Mouse (Mus musculus) left cerebral cortex, postnatal 4 days (tissue): ENCODE results near the gene Cdh24. TPM values are rescaled to one million over a fixed set of nuclear protein-coding genes. Genes with fewer than 3 reads are reported as not detected.

ENCODE experiments used
- DNase-seq: peaks from one replicate; pipeline ENCODE4 v3.0.0-alpha.2; 2022
- intact Hi-C: fragments of 180-260 bp; cut with DNase I; formaldehyde crosslinking; loops from one replicate; pipeline ENCODE4 v1.15.1; 2025
- microRNA-seq: library from miRNA; unstranded; fragments of <30 nt; microRNA quantifications from one replicate; pipeline ENCODE4 v1.2.0, GENCODE M21; 2022
- total RNA-seq, 2 experiments: library from RNA; stranded (reverse); gene quantifications; 2 replicates each; pipeline ENCODE4 v1.2.3; 2021

Cdh24 gene
- total RNA-seq, 2 experiments from 2014 or later = 17.2 to 20.7 TPM

DNA sequence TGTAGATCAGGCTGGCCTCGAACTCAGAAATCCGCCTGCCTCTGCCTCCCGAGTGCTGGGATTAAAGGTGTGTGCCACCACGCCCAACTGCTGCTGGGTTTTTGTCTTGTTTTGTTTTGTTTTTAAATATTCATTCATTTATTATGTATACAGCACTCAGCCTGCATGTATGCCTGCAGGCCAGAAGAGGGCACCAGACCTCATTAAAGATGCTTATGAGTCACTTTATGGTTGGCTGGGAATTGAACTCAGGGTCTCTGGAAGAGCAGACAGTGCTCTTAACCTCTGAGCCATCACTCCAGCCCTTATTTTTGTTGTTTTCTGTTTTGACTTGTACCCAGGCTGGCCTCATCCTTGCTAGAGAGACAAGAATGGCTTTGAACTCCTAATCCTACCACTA is 31.2 kb downstream of the Cdh24 start:
- intact Hi-C loops = no loop called here
- no peak for DNase-seq

DNA sequence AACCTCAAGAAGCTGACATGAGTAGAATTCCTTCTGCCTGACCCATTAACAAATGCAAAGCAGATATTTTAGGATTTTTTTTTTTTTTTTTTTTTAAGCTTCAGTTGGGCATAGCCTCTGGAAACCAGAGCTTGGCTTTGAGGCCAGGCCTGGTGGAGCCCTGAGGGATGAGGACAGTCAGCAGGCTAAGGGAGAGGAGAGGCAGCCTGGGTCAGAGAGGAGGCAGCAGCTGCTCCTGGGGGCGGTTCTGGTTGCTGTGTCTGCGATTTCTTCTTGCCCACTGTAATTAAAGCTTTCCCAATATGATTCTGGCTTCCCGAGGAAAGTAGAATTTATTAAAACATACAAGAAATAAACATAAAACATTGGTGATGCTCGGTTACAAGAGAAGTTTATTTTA is 31.9 kb downstream of the Cdh24 start:
- intact Hi-C loops = no loop called here
- DNase-seq = no peak

DNA sequence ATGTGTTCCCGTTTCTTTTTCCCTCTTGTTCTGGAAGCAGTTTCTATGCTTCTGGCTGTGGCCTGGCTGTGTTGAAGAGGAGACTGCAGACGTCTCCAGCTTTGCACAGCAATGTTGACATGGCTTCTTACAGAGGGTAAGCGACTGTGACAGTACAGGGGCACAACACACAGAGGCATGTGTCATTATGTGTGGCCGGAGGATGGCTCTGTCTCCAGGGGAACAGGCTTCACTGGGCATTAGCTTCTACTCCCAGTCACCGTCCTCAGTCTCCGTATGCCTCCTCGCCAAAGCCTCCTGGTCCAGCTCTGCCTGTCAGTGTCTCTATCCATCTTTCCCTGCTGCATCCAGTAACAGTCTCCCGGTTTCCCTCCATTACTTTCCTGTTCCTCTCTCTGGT is 33.9 kb downstream of the Cdh24 start:
- intact Hi-C loops = no loop called here

DNA sequence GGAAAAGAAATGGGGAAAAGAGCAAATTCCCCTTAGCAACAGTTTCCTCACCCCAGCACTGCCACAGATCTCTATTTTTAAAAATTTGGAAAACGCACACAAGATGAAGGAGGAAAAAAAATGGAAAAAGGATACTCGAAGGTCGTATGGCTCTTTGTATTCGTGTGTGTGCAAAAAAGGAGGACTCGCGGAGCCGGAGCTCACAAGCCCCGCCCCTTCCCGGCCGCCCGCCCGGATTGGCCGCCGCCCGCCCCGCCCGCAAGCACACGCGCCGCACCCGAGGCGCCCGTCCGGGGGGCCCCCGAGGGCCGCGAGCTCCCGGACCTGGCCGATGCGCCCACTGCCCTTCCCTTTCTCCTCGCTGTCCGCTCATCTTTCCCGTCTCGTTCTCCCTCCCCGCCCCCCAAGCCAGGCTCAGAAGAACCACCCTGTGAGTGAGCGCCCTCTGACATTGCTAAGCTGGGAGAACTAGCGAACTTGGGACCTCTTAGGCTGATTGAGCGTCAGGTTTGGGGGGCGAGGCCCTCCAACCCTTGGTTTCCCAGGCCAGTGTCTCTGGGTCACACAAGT is 35.3 kb downstream of the Cdh24 start, which contains the start of gene 4931414P19Rik:
TSS of gene 4931414P19Rik (minus strand) at position 242 of the 570 bp plus-strand sequence.
- intact Hi-C loops = no loop called here

More for the DNA sequence above, 33.9 kb downstream of the Cdh24 start:
- DNase-seq = no peak

DNA sequence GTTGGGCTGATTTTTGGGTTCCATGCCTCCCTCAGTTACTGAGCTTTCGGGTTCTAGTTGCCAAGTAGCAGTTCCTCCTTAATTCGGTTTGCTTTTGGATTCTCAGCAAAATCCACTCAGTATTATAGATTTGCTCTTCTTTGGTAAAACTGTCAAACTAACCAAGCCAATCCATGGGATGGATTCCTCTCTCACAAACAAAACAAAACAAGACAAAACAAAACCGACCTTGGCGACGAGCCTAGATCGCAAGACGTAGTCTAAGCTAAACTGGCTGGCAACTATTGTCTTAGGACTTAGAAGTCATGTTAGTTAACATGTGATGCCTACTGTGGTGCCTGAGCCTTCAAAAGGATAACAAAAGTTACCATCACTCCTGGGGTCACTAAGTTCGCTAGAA is 37.5 kb downstream of the Cdh24 start:
- intact Hi-C loops = no loop called here
- DNase-seq = no peak

More for the DNA sequence above, 35.3 kb downstream of the Cdh24 start, which contains the start of gene 4931414P19Rik:
- DNase-seq = peak; percentile 78

DNA sequence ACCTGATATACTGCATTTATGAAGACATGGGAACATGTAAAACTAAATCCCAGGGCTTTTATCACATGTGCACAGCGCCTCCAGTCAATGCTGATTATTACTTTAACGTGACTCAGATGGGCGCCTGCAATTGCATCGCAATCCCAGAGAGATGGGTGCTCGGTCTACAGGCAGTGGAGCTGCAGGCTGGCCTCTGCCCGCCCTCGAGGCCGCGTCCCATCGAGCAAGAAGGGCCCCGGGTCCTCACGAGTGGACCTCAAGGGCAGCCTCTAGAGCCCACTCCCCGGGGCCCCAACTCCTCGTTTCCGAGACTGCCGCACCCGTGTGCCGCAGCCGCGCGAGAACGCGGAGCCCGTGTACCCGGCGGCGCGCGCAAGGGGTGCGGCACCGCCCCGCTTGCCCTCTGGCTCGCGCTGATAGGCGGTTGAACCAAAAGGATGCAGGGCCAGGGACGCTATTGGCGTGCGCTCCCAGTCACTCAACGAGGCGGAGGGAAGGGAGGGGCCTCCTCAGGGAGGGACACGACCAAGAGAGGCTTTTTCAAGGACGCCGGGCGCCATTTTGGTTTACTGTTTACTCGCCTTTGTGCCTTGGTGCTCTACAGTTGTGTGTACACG is 38.0 kb downstream of the Cdh24 start:
- intact Hi-C loops = no loop called here
- peak; percentile 98 for DNase-seq

DNA sequence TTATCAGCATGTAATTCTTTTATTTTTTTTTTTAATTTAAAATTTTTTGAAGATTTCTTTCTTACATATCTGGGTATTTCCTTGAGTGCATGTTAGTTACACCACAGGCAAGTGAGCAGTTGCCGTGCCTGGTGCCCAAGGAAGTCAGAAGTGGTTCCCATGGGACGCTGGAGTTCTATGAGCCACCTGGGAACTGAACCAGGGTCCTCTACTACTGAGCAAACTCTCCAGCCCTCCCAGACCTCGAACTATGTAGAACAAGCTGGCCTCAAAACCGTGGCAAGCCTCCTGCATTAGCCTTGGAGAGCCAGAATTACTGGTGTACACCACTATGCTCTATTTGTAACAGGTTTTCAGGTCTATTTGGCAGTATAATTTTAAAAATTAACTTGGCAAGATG is 38.6 kb downstream of the Cdh24 start:
- intact Hi-C loops = no loop called here
- no peak for DNase-seq

DNA sequence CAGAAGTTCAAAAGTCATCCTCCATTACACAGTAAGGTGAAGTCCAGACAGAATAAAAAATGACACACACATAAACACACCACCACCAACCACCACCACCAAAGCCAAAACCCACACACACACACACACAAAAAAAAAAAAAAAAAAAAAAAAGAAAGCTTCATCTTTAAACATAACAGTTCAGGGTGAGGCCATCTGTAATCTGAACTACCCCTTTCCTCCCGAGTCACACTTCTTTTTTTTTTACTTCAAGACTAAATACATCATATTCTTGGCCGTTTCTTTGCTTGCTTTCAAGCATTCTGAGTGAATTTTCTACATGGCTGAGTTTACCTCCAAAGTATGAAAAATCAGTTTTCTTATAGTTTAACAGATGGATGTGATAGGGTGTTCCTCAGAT is 39.6 kb downstream of the Cdh24 start:
- intact Hi-C loops = no loop called here
- DNase-seq = no peak

DNA sequence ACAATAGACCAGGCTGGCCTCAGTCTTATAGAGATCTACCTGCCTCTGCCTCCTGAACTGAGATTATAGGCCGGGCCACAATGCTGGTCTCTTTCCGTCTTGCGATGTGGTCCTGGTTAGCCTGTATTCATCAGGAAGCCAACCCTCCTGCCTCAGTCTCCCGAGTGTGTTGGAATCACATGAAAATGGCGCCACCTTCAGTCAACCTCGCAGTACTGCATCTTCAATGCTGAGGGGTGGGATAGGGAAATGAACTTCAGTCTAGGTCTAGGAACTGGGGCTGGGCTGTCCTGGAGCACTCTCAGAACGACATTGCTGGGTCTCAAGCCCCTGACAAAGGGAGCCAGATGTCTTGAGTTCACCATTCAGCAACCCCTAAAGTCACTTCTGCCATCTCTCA is 44.1 kb downstream of the Cdh24 start:
- no peak for DNase-seq
- intact Hi-C loops = no loop called here

DNA sequence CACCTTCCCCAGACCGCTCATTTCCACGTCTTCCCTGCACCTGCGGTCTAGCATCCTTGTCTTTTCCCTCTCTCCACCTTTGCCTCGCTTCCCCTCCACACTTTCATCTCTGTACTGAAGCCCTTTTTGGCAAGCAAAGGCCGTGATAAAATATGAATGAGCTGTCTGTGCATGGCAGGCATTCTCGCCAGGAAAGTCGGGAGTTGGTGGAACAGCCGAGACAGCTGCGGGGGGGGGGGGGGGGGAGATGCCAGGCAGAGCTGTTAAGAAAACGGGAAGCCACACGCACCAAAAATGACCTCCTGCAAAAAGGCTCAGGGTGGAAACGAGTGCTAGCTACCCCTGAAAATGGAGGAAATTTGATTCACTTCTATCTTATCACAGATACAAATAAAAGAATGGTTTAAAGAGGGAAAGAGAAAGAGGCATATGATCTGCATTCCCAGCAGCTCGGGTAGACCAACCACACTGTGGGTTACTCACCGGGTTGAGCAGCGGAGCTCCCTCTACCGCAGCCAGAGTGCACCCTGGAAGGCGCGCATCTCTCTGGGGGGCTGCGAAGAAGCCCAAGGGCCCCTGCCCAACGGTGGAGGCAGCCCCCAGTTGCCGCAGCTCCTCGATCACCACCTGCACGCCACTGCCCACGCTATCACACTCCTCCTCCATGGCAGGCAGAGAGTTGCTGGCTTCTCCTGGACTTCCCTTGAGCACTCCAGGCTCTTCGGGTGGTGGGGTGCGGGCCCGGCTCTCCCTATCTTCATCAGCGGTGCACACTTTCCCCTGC is 46.3 kb downstream of the Cdh24 start:
- no peak for DNase-seq
- intact Hi-C loops = no loop called here

DNA sequence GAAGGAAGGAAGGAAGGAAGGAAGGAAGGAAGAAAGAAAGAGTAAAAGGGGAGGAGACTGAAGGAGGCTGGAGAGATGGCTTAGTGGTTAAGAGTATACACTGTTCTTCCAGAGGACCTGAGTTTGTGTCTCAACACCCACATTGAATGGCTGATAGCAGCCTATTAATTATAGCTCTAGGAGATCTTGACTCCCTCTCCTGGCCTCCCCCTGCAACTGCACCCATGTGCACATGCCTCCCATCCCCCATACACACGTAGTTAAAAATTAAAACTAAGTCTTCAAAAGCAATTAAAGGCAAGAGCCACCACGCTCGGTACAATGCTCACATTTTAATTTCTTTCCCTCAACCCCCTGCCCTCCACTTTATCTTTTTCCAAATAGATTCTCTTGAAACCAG is 47.1 kb downstream of the Cdh24 start:
- no peak for DNase-seq
- intact Hi-C loops = no loop called here

DNA sequence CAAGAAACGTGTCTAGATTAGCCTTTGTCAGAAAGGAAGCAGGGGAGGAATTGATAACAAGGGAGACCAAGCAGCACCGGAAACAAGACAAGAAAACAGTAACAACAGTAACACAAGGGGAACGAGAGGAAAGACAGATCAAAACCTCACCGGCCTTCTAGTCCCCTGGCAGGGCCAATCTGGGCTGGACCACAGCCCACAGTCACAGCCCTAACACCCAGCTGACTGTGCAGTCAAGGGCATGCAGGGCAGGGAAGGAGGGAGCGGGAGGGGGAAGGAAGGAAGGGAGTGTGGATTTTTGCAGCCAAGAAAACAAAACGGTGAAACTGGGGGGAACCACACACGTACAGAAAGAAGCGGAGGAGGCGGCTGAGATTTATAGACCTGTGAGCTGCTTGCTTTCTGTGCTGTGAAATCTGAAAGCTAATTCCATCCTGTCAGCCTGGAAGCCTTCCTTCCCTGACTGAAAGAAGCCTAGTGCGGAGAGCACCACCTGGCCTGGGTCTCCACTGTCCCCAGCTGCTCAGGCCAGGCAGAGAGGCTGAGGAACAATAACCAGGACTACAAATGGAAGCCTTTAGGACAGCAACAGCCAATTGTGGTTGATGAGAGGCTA is 48.7 kb downstream of the Cdh24 start:
- intact Hi-C loops = no loop called here

DNA sequence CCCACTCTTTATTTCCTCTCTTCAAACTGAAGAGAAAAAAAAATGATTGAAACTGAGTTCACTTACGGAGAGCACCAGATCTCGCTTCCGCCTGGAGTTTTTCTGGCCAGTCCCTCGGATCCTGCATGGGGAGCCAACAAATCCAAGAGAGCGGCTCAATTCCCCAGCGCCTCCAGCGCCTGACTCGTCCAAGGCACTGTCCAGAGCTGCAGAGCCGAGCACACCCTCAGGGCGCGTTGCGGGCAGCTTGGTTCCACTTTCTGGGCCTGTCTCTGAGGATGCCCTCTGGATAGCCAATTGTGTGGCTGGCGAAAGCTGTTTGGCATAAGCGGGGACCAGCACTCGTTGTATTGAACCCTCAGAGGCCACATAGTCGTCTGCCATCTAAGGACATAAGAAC is 50.1 kb downstream of the Cdh24 start:
- intact Hi-C loops = no loop called here
- DNase-seq = no peak

More for the DNA sequence above, 48.7 kb downstream of the Cdh24 start:
- peak; percentile 55 for DNase-seq

DNA sequence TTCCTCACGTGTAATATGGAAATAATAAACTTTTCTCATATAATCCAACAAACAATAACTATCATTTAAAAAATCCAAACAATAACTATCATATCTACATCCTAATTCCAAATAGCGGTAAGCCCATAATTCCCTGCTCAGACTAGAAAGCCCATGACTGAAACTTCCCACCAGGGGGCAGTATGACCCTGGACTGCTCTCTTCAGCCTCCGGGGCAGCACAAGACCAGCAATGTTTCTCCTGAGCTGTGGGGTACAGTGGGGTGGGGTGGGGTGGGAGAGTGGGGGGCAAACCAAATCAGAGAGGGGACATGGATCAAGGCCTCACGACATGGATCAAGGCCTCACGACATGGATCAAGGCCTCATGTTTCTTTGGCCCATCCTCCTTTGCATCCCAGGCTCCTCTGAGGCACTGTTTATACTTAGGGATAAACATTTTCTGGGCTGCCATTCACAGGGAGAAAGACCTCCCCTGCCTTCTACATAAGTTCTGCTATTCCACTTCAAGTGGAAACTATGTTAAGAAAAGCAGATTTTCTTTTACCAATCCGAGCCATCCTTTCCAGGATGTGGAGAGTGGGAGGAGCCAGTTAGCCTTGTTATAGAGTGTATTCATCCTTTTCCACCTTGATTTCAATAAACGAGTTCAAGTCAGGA is 57.4 kb downstream of the Cdh24 start:
- peak; percentile 66 for DNase-seq
- intact Hi-C loops = no loop called here

DNA sequence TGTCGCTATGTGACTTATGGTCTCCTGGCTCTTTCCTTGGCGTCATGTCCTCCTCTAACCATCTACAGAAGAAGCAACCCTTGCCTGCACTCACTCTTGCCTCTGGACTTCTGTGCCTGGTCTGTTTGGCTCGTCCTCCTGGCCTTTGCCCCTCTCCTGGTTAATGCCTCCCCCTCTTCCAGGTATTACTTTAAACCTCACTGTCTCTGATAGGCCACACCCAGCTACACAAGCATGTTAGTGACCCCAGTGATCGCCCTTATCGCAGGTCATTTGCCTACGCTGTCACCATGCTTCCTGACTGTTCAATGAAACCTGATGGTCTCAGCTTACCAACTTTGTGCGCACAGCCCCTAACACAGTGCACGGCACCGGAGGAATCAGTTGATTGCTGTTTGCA is 58.6 kb downstream of the Cdh24 start:
- intact Hi-C loops = no loop called here
- no peak for DNase-seq

Small RNA genes lying within 50 kb of the gene (microRNA-seq; reads per million reads assigned to microRNA genes)
- gene Mir686 (not detected), gene Mir6948 (not detected)

Other genes with a start within 250 kb of the Cdh24 start
- 1 to 10 TPM; 2.2 to 3.7 TPM for gene Slc7a7, start 223.6 kb downstream of the Cdh24 start, total RNA-seq
- 100 to 1,000 TPM; 147 to 150 TPM for gene Mrpl52, start 214.5 kb downstream of the Cdh24 start, total RNA-seq
- 10 to 100 TPM; 44.0 to 47.9 TPM for gene Mmp14, start 209.8 kb downstream of the Cdh24 start, total RNA-seq
- gene Lrp10, start 177.2 kb downstream of the Cdh24 start, total RNA-seq = 10 to 100 TPM; 39.6 to 39.8 TPM
- gene Rem2, start 165.3 kb downstream of the Cdh24 start, total RNA-seq = 10 to 100 TPM; 15.0 to 17.2 TPM
- gene Prmt5, start 123.8 kb downstream of the Cdh24 start, total RNA-seq = 10 to 100 TPM; 93.2 to 99.2 TPM
- gene Haus4, start 86.7 kb downstream of the Cdh24 start, total RNA-seq = 1 to 10 TPM; 8.1 to 9.1 TPM
- 1 to 10 TPM; 4.2 TPM for gene Ajuba, start 63.8 kb downstream of the Cdh24 start, total RNA-seq
- 1 to 10 TPM; 3.2 to 4.4 TPM for gene 4931414P19Rik, start 35.4 kb downstream of the Cdh24 start, total RNA-seq
- 100 to 1,000 TPM; 182 to 197 TPM for gene Psmb5, start 23.3 kb downstream of the Cdh24 start, total RNA-seq
- not detected for gene Psmb11, start 19.9 kb downstream of the Cdh24 start, total RNA-seq
- not detected for gene Gm17606, start 412 bp downstream of the Cdh24 start, total RNA-seq
- 10 to 100 TPM; 27.4 to 30.2 TPM for gene 1700123O20Rik, start 44.9 kb upstream of the Cdh24 start, total RNA-seq
- 100 to 1,000 TPM; 273 to 279 TPM for gene Acin1, start 45.6 kb upstream of the Cdh24 start, total RNA-seq
- not detected for gene Gm29776, start 57.5 kb upstream of the Cdh24 start, total RNA-seq
- not detected for gene Cebpe, start 70.8 kb upstream of the Cdh24 start, total RNA-seq
- gene Slc7a8, start 140.6 kb upstream of the Cdh24 start, total RNA-seq = 10 to 100 TPM; 33.7 to 36.5 TPM
- gene Rnf212b, start 172.8 kb upstream of the Cdh24 start, total RNA-seq = not detected
- gene Homez, start 229.6 kb upstream of the Cdh24 start, total RNA-seq = 10 to 100 TPM in 1 of 2 experiments, 1 to 10 TPM in 1; 7.9 to 17.0 TPM
- gene Ppp1r3e, start 236.2 kb upstream of the Cdh24 start, total RNA-seq = 10 to 100 TPM; 50.0 to 54.6 TPM
- gene Bcl2l2, start 242.0 kb upstream of the Cdh24 start, total RNA-seq = 10 to 100 TPM; 49.9 to 54.6 TPM
- not detected for gene Gm20521, start 242.1 kb upstream of the Cdh24 start, total RNA-seq